Mouse (Mus musculus) kidney, adult 2 months (tissue): ENCODE results near the gene A930018P22Rik.

Source experiments
- CTCF ChIP-seq: fragments of 200-500 bp; conservative IDR thresholded peaks from 2 replicates; pipeline ENCODE4 v1.5.1; 2011; ENCODE audit warnings: low read depth, mild to moderate bottlenecking, control low read depth, low read length, moderate library complexity, mixed read lengths; ENCODE audit not compliant: insufficient read depth, insufficient read length
- POLR2A ChIP-seq: fragments of 200-500 bp; IDR thresholded peaks from one replicate; pipeline ENCODE4 v1.6.1; 2011; ENCODE audit warnings: low read depth, low read length, control low read depth

- no peak for TF ChIP-seq CTCF
- TF ChIP-seq POLR2A = no peak
Measured at GRCm38 (mm10) chr2:104168186-104168896, 45.8 kb downstream of the A930018P22Rik start.
